Mouse (Mus musculus): ENCODE measurements at regions not wholly inside any gene's neighbourhood (a gene's known extent, or its start where the extent isn't known, plus 50 kb on each side); places are given as distances from the start of the nearest gene placed in this dataset.

GRCm38 (mm10) chrX:10770575-10770974, 55.8 kb downstream of the Mid1ip1 start:
- 56% methylated on average over 4 of the region's 4 CpGs for WGBS
- no peak for ATAC-seq

GRCm38 (mm10) chrX:10775714-10776515, 61.1 kb downstream of the Mid1ip1 start:
- Histone ChIP-seq H3K9me3 (ENCODE audit: control insufficient read depth) (no peaks in the 10 kb centered on the region), H3K4me3 (ENCODE audit: low read depth, low read length) (no peak overlapping the region), H3K36me3 (ENCODE audit: control insufficient read depth, insufficient read depth) (no peaks in the 10 kb centered on the region), H3K27me3 (replicated peaks; ENCODE audit: control insufficient read depth, insufficient read depth, low read length) (no peaks in the 10 kb centered on the region), H3K27ac (ENCODE audit: low read depth, low read length) (no peak overlapping the region), H3K9ac (ENCODE audit: low read depth, low read length) (no peak overlapping the region), H3K4me2 (replicated peaks; ENCODE audit: low read depth) (no peak overlapping the region), H3K4me1 (replicated peaks; ENCODE audit: control insufficient read depth, insufficient read depth, low read length) (no peaks in the 10 kb centered on the region)
- no peak for TF ChIP-seq CTCF (IDR thresholded peaks at IDR 0.05; ENCODE audit: low read depth)
- WGBS: 42% methylated on average over 8 of the region's 8 CpGs
- ATAC-seq: no peak

More at GRCm38 (mm10) chrX:10770575-10770974, 55.8 kb downstream of the Mid1ip1 start:
- Histone ChIP-seq H3K36me3 (ENCODE audit: control insufficient read depth, insufficient read depth) (no peaks in the 10 kb centered on the region), H3K9me3 (ENCODE audit: control insufficient read depth) (no peaks in the 10 kb centered on the region), H3K27ac (ENCODE audit: low read depth, low read length) (no peak overlapping the region), H3K27me3 (replicated peaks; ENCODE audit: control insufficient read depth, insufficient read depth, low read length) (no peaks in the 10 kb centered on the region), H3K4me2 (replicated peaks; ENCODE audit: low read depth) (no peak overlapping the region), H3K4me1 (replicated peaks; ENCODE audit: control insufficient read depth, insufficient read depth, low read length) (no peaks in the 10 kb centered on the region), H3K9ac (ENCODE audit: low read depth, low read length) (no peak overlapping the region), H3K4me3 (ENCODE audit: low read depth, low read length) (no peak overlapping the region)
- no peak for TF ChIP-seq CTCF (IDR thresholded peaks at IDR 0.05; ENCODE audit: low read depth)

- 49% methylated on average over 7 of the region's 7 CpGs for WGBS
- no peak overlapping the region for H3K4me3 ChIP-seq (ENCODE audit: low read depth, low read length)
- no peak overlapping the region for H3K4me2 ChIP-seq (replicated peaks; ENCODE audit: low read depth)
- no peaks in the 10 kb centered on the region for H3K4me1 ChIP-seq (replicated peaks; ENCODE audit: control insufficient read depth, insufficient read depth, low read length)
- H3K27me3 ChIP-seq (replicated peaks; ENCODE audit: control insufficient read depth, insufficient read depth, low read length): no peaks in the 10 kb centered on the region
- H3K9ac ChIP-seq (ENCODE audit: low read depth, low read length): no peak overlapping the region
- no peak overlapping the region for H3K27ac ChIP-seq (ENCODE audit: low read depth, low read length)
- H3K9me3 ChIP-seq (ENCODE audit: control insufficient read depth): no peaks in the 10 kb centered on the region
- TF ChIP-seq CTCF (IDR thresholded peaks at IDR 0.05; ENCODE audit: low read depth): no peak
- H3K36me3 ChIP-seq (ENCODE audit: control insufficient read depth, insufficient read depth): no peaks in the 10 kb centered on the region
- ATAC-seq: no peak
These were observed 61.7 kb downstream of the Mid1ip1 start for GRCm38 (mm10) chrX:10776516-10776818.

DNA sequence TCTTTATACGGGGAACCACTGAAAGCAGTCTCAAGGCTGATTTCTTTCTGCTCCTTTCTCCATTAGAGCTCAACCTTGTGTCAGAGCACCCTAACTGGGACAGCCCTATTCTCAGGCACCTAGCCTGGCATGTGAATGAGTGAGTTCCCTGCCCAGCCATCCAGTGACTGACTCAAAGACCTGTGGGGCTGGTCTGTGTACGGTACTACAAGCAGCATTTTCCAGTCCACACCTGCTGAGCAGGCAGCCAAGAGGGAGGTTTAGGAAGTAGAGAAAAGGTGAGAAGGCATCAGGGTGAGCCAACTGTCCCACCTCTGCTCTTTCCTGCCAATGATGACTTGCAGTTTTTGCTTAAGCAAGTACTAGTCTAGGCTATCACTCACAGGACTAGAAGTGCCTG, 63.2 kb downstream of the Mid1ip1 start:
- no peak for TF ChIP-seq CTCF (IDR thresholded peaks at IDR 0.05; ENCODE audit: low read depth)
- 73% methylated on average over 2 of the region's 2 CpGs for WGBS
- no peak overlapping the region for H3K27ac ChIP-seq (ENCODE audit: low read depth, low read length)
- no peaks in the 10 kb centered on the region for H3K4me1 ChIP-seq (replicated peaks; ENCODE audit: control insufficient read depth, insufficient read depth, low read length)
- H3K4me3 ChIP-seq (ENCODE audit: low read depth, low read length): no peak overlapping the region
- H3K36me3 ChIP-seq (ENCODE audit: control insufficient read depth, insufficient read depth): no peaks in the 10 kb centered on the region
- no peak for ATAC-seq
- no peaks in the 10 kb centered on the region for H3K27me3 ChIP-seq (replicated peaks; ENCODE audit: control insufficient read depth, insufficient read depth, low read length)
- no peaks in the 10 kb centered on the region for H3K9me3 ChIP-seq (ENCODE audit: control insufficient read depth)
- no peak overlapping the region for H3K4me2 ChIP-seq (replicated peaks; ENCODE audit: low read depth)
- H3K9ac ChIP-seq (ENCODE audit: low read depth, low read length): no peak overlapping the region

GRCm38 (mm10) chrX:10786359-10786758, 71.5 kb downstream of the Mid1ip1 start:
- Histone ChIP-seq H3K9me3 (ENCODE audit: control insufficient read depth) (no peaks in the 10 kb centered on the region), H3K27me3 (replicated peaks; ENCODE audit: control insufficient read depth, insufficient read depth, low read length) (no peaks in the 10 kb centered on the region), H3K4me2 (replicated peaks; ENCODE audit: low read depth) (no peak overlapping the region), H3K4me1 (replicated peaks; ENCODE audit: control insufficient read depth, insufficient read depth, low read length) (no peaks in the 10 kb centered on the region), H3K27ac (ENCODE audit: low read depth, low read length) (no peak overlapping the region), H3K36me3 (ENCODE audit: control insufficient read depth, insufficient read depth) (no peaks in the 10 kb centered on the region), H3K9ac (ENCODE audit: low read depth, low read length) (no peak overlapping the region), H3K4me3 (ENCODE audit: low read depth, low read length) (no peak overlapping the region)
- 78% methylated on average over 3 of the region's 3 CpGs for WGBS
- TF ChIP-seq CTCF (IDR thresholded peaks at IDR 0.05; ENCODE audit: low read depth): no peak
- no peak for ATAC-seq

DNA sequence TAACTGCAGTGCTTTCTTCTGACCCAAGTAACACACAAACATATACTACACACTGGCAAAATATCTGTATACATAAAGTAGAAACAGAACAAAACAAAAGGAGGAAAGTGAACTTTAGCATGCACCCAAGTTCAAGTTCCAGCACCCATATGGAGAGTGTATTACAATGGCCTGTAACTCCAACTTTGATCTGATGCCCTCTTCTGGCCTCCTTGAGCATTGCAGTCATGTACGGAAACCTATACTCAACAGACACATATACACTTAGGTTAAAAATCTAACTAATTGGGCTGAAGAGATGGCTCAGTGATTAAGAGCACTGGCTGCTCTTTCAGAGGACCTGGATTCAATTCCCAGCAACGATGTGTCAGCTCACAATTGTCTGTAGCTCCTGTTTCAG, 72.2 kb downstream of the Mid1ip1 start:
- no peak overlapping the region for H3K9ac ChIP-seq (ENCODE audit: low read depth, low read length)
- H3K4me1 ChIP-seq (replicated peaks; ENCODE audit: control insufficient read depth, insufficient read depth, low read length): no peaks in the 10 kb centered on the region
- 88% methylated on average over 2 of the region's 2 CpGs for WGBS
- H3K27me3 ChIP-seq (replicated peaks; ENCODE audit: control insufficient read depth, insufficient read depth, low read length): no peaks in the 10 kb centered on the region
- TF ChIP-seq CTCF (IDR thresholded peaks at IDR 0.05; ENCODE audit: low read depth): no peak
- no peak overlapping the region for H3K4me2 ChIP-seq (replicated peaks; ENCODE audit: low read depth)
- no peak overlapping the region for H3K4me3 ChIP-seq (ENCODE audit: low read depth, low read length)
- no peaks in the 10 kb centered on the region for H3K9me3 ChIP-seq (ENCODE audit: control insufficient read depth)
- no peak overlapping the region for H3K27ac ChIP-seq (ENCODE audit: low read depth, low read length)
- no peak for ATAC-seq
- H3K36me3 ChIP-seq (ENCODE audit: control insufficient read depth, insufficient read depth): no peaks in the 10 kb centered on the region
